Mouse (Mus musculus): ENCODE measurements around the gene Mcrs1.
"Not testable (repeated sequence)": the region's sequence is repeated elsewhere in the genome, so short reads cannot be mapped to it uniquely, and the experiment has no call there.

The Mcrs1 gene

DNA sequence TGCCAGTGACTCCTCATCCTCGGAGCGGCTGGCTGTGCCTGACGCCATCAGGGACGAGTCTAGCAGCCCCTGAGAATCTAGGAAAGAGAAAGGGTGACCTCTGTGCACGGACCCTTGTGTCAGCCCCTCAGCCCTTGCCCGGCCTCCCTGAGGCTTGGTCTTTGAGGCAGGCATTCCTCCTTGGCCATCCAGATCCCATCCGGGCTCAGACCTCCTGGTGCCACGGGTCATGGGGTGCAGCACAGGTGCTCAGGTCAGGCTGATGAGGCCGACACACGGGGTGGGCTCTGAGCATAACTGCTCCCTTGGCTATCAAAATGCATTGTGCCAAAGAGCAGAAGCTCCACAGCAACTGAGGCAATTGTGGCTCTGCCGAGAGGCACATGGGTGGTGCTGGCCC, 1.8 kb downstream of the Mcrs1 start:
- DNase-seq = no peak

- no peak for DNase-seq
Observed at GRCm38 (mm10) chr15:99248972-99249371, 2.8 kb downstream of the Mcrs1 start.

- not testable (repeated sequence) for DNase-seq
Observed at GRCm38 (mm10) chr15:99246736-99247135, 5.0 kb downstream of the Mcrs1 start.

GRCm38 (mm10) chr15:99242045-99242444, 9.7 kb downstream of the Mcrs1 start:
- no peak for DNase-seq

DNA sequence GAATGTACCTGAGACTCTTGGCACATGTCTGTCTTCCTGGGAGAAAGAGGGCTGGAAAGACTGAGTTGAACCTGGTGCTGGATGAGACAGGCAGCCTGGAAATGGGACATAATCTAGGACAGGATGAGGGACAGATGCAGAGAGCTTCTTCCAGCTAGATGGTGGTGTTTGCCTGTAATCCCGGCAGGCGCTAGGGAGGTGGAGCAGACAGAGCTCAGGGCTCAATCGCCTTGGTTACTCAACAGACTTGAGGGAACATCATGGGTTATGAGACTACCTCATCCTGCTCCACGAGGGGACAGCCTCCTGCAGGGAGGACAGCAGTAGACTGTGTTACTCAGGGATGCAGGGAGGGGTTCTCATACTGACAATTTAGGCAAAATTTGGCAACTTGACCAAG, 10.5 kb downstream of the Mcrs1 start:
- no peak for DNase-seq

- DNase-seq = no peak
Observed at GRCm38 (mm10) chr15:99240129-99240528, 11.6 kb downstream of the Mcrs1 start.

DNA sequence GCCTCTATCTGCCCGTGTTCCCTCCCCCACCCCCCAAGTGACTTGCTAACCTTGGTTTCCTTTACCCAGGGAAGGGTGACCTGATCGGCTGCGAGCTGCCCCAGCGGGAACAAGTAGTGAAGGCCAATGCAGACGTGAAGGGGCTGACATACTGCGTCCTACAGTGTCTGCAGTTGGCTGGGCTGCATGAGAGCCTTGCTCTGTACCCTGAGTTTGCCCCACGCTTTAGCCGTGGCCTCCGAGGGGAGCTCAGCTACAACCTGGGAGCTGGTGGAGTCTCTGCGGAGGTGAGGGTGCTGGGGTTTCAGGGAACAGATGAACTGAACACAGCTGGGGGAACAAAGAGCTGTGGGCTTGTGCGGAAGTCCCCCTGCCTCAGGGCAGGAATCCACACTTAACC, 13.8 kb downstream of the Mcrs1 start:
- no peak for DNase-seq

- no peak for DNase-seq
Observed at GRCm38 (mm10) chr15:99234326-99235010, 17.3 kb downstream of the Mcrs1 start.

DNA sequence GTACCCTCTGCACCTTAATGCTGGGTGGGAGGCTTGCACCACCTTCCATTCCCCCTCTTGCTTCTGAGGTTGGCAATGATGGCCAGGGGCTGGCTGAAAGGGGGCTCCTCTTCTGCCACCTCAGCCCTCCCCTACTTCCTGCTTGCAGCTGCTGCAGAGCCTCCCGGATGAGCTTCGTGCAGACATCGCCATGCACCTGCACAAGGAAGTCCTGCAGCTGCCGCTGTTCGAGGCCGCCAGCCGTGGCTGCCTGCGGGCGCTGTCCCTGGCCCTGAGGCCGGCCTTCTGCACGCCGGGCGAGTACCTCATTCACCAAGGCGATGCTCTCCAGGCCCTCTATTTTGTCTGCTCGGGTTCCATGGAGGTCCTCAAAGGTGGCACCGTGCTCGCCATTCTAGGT, 18.0 kb downstream of the Mcrs1 start:
- DNase-seq = no peak

DNA sequence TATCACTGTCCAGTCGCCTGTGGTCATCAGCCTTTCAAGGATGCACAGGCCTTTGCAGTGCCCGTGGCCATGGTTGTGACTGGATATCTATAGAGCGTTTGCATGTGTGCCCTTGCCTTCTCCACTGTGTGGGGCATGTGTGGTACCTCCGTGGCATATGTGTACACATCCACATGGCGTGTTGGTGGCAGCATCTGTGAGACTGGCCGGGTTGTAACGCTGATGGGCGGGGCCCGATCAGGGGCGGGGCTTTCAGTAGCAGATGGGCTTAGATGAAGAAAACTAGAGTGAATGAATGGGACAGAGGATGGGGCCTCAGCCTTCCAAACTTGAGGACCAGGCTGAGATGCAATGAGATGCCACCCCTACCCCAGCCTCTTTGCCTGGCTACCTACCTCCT, 19.8 kb downstream of the Mcrs1 start:
- no peak for DNase-seq

DNA sequence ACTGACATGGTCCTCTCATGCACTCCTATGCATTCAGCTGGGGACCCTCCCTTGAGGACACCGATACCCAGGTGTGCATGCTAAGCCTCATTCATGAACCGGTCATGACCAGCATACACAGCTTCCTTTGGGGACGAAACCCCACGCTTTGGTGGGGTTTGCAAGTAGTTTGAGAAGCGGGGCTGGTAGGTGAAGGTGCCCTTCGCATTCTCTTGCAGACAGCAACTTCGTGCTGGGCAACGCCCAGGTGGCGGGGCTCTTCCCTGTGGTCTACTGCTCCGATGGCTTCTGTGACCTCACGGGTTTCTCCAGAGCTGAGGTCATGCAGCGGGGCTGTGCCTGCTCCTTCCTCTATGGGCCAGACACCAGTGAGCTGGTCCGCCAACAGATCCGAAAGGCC, 25.7 kb downstream of the Mcrs1 start:
- no peak for DNase-seq

GRCm38 (mm10) chr15:99225081-99225810, 26.5 kb downstream of the Mcrs1 start:
- DNase-seq = no peak

- peak; percentile 41 for DNase-seq
Observed at GRCm38 (mm10) chr15:99224208-99224911, 27.4 kb downstream of the Mcrs1 start, which contains the start of gene Kcnh3. Kcnh3 (plus strand) TSS chr15:99224861.

DNA sequence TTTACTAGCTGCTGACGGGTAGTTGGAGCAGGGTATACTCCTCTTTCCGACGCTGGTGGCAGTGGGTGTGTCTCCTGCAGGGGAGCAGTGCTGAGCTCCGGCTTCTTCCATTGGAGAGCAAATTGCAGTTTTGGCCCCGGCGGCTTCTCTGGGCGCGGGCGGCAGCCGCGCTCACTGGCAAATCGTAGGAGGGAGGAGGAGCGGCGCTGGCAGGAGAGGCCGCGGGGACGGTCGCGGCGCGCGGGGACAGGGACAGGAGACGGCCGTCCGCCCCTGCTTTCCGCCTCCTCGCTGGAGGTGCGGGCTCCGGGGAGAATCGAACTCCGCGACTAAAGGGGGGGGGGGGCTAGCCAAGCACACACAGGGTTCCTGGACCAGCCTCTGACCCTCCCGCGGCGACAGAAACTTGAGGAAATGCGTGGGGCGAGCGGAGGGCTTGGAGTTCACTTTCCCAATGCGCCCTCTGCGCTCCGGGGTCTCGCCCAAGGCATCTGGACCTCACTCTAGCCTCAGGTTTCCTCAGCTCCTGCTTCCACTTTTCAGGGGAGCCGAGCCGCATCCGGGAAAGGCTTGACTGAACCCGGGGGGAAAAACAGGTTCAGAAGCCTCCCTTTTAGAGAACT, 28.1 kb downstream of the Mcrs1 start:
- DNase-seq = peak; percentile 58

GRCm38 (mm10) chr15:99222794-99223584, 28.8 kb downstream of the Mcrs1 start:
- DNase-seq = no peak

- no peak for DNase-seq
Observed at GRCm38 (mm10) chr15:99221315-99221952, 30.3 kb downstream of the Mcrs1 start.

DNA sequence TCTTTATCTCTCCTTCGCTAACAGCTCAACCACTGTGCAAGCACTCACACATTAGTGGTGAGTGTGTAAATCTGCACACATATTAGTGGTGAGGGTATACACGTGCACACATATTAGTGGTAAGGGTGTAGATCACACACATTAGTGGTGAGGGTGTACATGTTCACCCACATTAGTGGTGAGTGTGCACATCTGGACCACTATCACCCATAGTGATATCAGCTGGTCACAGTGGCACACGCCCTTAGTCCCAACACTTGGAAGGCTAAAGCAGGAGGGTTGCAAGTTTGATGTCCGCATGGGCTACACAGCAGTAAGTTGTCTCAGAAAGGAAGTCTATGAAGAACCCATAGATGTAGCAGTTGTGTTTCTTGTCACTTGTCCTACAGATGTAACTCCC, 34.1 kb downstream of the Mcrs1 start:
- DNase-seq = no peak

GRCm38 (mm10) chr15:99215741-99216463, 35.9 kb downstream of the Mcrs1 start:
- DNase-seq = no peak

- no peak for DNase-seq
Observed at GRCm38 (mm10) chr15:99214941-99215340, 36.8 kb downstream of the Mcrs1 start.

GRCm38 (mm10) chr15:99213183-99213582, 38.6 kb downstream of the Mcrs1 start:
- DNase-seq = no peak

DNA sequence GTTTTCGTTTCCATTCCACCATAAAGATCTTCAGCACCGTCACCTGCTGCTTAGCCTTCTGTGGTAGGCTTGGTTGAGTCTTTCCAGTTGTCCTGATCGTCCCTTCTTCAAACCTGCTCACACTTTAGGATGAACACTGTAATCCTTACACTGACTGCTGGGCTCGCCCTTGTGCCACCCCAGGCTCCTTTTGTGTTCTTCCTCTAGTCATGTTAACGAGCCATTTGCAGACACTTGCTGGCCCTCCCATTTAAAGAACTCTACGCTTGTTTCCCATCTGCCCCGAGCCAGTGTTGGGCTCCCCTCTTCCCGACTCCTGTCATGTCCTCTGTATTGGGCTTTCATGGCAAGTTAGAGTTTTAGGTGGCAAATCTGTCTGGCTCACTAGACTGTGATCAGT, 45.8 kb downstream of the Mcrs1 start:
- no peak for DNase-seq

Measured in cerebellum, adult 8-10 months (tissue).